Comparison of ENCODE assay signal across 27 mouse cellular contexts in the genomic region with DNA sequence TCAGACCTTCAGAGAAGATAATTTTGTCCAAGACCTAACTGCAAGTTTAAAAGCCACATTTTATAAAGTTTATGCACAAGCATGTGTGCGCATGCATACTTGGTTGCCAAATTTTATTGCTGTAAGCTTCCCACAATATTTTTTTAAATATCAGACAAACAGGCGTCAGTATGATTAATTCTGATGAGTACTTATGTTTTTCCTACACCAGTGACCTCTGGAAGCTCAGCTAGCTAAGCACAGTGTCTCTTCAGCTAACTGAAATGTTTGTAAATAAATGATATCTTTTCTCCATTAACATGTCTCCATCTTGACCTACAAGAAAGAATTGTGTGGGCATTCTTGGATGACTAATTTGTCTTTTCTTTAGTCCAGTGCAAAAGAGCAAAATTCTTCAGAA.
A peak's percentile ranks its signal among the peaks of the same experiment; 100 is the strongest.
DNase-seq lines count a peak whose midpoint lies in the region; ATAC-seq and TF ChIP-seq lines count a peak whose summit lies in the region.
"Had no signal": no experiment of that assay in that cellular context is flagged by ENCODE, and none has a peak within 500 bp of the region (broad histone marks: within the 10 kb centered on the region; RNA-seq: fewer than 3 reads in every experiment).

No protein-coding gene starts in this region.

- H3K4me2 ChIP-seq in lung, embryonic 14.5 days, result no peak overlapping the region
- H3K4me2 ChIP-seq in lung, postnatal 0 days (replicated peaks; ENCODE audit: low read depth, low read length), result no peak overlapping the region
- H3K4me2 ChIP-seq in myocyte (ENCODE audit: low read depth), result peak overlapping the region; percentile 5
- H3K4me2 ChIP-seq: embryonic facial prominence, embryonic 13.5 days; forebrain, embryonic 15.5 days; heart, embryonic 13.5 days; hindbrain, embryonic 12.5 days; hindbrain, embryonic 15.5 days had no signal

- 36% methylated on average over 2 of the region's 2 CpGs for WGBS in lung, embryonic 14.5 days
- 62% methylated on average over 2 of the region's 2 CpGs for WGBS in lung, postnatal 0 days
- WGBS in forebrain, embryonic 10.5 days, result 88% methylated on average over 2 of the region's 2 CpGs

- no peak overlapping the region for H3ac ChIP-seq in myocyte (ENCODE audit: control insufficient read depth, insufficient read length)

- H3K27ac ChIP-seq in lung, embryonic 14.5 days (ENCODE audit: low read depth), result no peak overlapping the region
- H3K27ac ChIP-seq in lung, postnatal 0 days (ENCODE audit: low read length), result no peak overlapping the region
- H3K27ac ChIP-seq in forebrain, embryonic 10.5 days, result no peak overlapping the region
- H3K27ac ChIP-seq: embryonic facial prominence, embryonic 10.5 days; embryonic facial prominence, embryonic 13.5 days; forebrain, embryonic 15.5 days; heart, adult 2 months; heart, embryonic 10.5 days; heart, embryonic 13.5 days; hindbrain, embryonic 12.5 days; hindbrain, embryonic 15.5 days had no signal

- no peaks in the 10 kb centered on the region for H3K36me3 ChIP-seq in lung, embryonic 14.5 days (ENCODE audit: insufficient read depth)
- no peaks in the 10 kb centered on the region for H3K36me3 ChIP-seq in lung, postnatal 0 days (ENCODE audit: insufficient read depth, low read length)
- no peaks in the 10 kb centered on the region for H3K36me3 ChIP-seq in myocyte (ENCODE audit: control insufficient read depth, insufficient read depth)
- H3K36me3 ChIP-seq in forebrain, embryonic 10.5 days (replicated peaks), result no peaks in the 10 kb centered on the region
- H3K36me3 ChIP-seq: embryonic facial prominence, embryonic 10.5 days; embryonic facial prominence, embryonic 13.5 days; forebrain, embryonic 15.5 days; G1E; heart, embryonic 10.5 days; heart, embryonic 13.5 days; hindbrain, embryonic 12.5 days; hindbrain, embryonic 15.5 days had no signal

- no peak overlapping the region for H3K9ac ChIP-seq in lung, embryonic 14.5 days
- H3K9ac ChIP-seq in lung, postnatal 0 days (replicated peaks; ENCODE audit: low read depth), result no peak overlapping the region
- H3K9ac ChIP-seq: embryonic facial prominence, embryonic 13.5 days; forebrain, embryonic 15.5 days; heart, embryonic 13.5 days; hindbrain, embryonic 12.5 days; hindbrain, embryonic 15.5 days had no signal

- no peaks in the 10 kb centered on the region for H3K4me1 ChIP-seq in lung, embryonic 14.5 days (ENCODE audit: insufficient read depth)
- H3K4me1 ChIP-seq in lung, postnatal 0 days (ENCODE audit: insufficient read depth, low read depth, low read length), result no peaks in the 10 kb centered on the region
- H3K4me1 ChIP-seq in forebrain, embryonic 10.5 days, result no peaks in the 10 kb centered on the region
- H3K4me1 ChIP-seq: embryonic facial prominence, embryonic 10.5 days; embryonic facial prominence, embryonic 13.5 days; forebrain, embryonic 15.5 days; heart, embryonic 10.5 days; hindbrain, embryonic 12.5 days; hindbrain, embryonic 15.5 days had no signal

- no peaks in the 10 kb centered on the region for H3K27me3 ChIP-seq in lung, embryonic 14.5 days (ENCODE audit: insufficient read depth, low read length)
- no peaks in the 10 kb centered on the region for H3K27me3 ChIP-seq in lung, postnatal 0 days (replicated peaks; ENCODE audit: insufficient read depth, low read length)
- no peaks in the 10 kb centered on the region for H3K27me3 ChIP-seq in myocyte (ENCODE audit: control insufficient read depth, insufficient read depth, insufficient read length)
- no peaks in the 10 kb centered on the region for H3K27me3 ChIP-seq in forebrain, embryonic 10.5 days (ENCODE audit: poor library complexity, severe bottlenecking)
- H3K27me3 ChIP-seq: forebrain, embryonic 15.5 days; heart, embryonic 13.5 days; hindbrain, embryonic 12.5 days; hindbrain, embryonic 15.5 days had no signal

- no peak for TF ChIP-seq POLR2A in myocyte (IDR thresholded peaks at IDR 0.05; ENCODE audit: insufficient read length, low read depth)

- H3K9me3 ChIP-seq in lung, embryonic 14.5 days (ENCODE audit: low read depth, low read length), result no peaks in the 10 kb centered on the region
- H3K9me3 ChIP-seq in lung, postnatal 0 days (ENCODE audit: low read length), result no peaks in the 10 kb centered on the region
- H3K9me3 ChIP-seq in forebrain, embryonic 10.5 days, result no peaks in the 10 kb centered on the region
- H3K9me3 ChIP-seq: embryonic facial prominence, embryonic 10.5 days; embryonic facial prominence, embryonic 13.5 days; forebrain, embryonic 15.5 days; G1E; heart, embryonic 10.5 days; heart, embryonic 13.5 days; hindbrain, embryonic 12.5 days; hindbrain, embryonic 15.5 days had no signal

- no peak overlapping the region for H3K4me3 ChIP-seq in lung, embryonic 14.5 days (ENCODE audit: low read depth, low read length)
- no peak overlapping the region for H3K4me3 ChIP-seq in lung, postnatal 0 days (ENCODE audit: low read depth, low read length)
- H3K4me3 ChIP-seq in myocyte, result no peak overlapping the region
- H3K4me3 ChIP-seq in forebrain, embryonic 10.5 days, result no peak overlapping the region
- H3K4me3 ChIP-seq: embryonic facial prominence, embryonic 10.5 days; embryonic facial prominence, embryonic 13.5 days; forebrain, embryonic 15.5 days; heart, adult 2 months; heart, embryonic 10.5 days; heart, embryonic 13.5 days; hindbrain, embryonic 12.5 days; hindbrain, embryonic 15.5 days had no signal

- no peaks in the 10 kb centered on the region for H3K79me2 ChIP-seq in myocyte (ENCODE audit: control insufficient read depth, insufficient read depth)

- peak; percentile 66; the same call in 1 of the 2 replicates for ATAC-seq in lung, embryonic 14.5 days (ENCODE audit: insufficient read depth)
- ATAC-seq in lung, postnatal 0 days, result no peak
- ATAC-seq: forebrain, embryonic 15.5 days had no signal

- DNase-seq in lung, embryonic 14.5 days, result peak; percentile 81
- DNase-seq in lung, postnatal 14 days, result no peak
- peak; percentile 22 for DNase-seq in lung, postnatal 0 days (ENCODE audit: low spot score)
- DNase-seq in lung, postnatal 4 days, result no peak
- DNase-seq in NIH3T3 (ENCODE audit: low read depth), result peak; percentile 36
- no peak for DNase-seq in forebrain, embryonic 10.5 days (ENCODE audit: extremely low spot score, low spot score)
- DNase-seq in frontal cortex, postnatal 10 days (ENCODE audit: low spot score in 2 of 2), result no peak
- DNase-seq: adrenal gland, adult 8-10 months; adrenal gland, postnatal 25 days; cerebellum, adult 11-12 months; cerebellum, adult 8-10 months; cerebellum, postnatal 10 days; cerebellum, postnatal 36 days; embryo, embryonic 11 days; gastrocnemius, postnatal 10 days; gastrocnemius, postnatal 36 days; heart, adult 2 months; heart, postnatal 14 days had no signal

- TF ChIP-seq CTCF in lung, embryonic 14.5 days (IDR thresholded peaks at IDR 0.05; ENCODE audit: low read depth), result no peak
- no peak for TF ChIP-seq CTCF in lung, postnatal 0 days (IDR thresholded peaks at IDR 0.05)

- no peak for TF ChIP-seq EP300 in lung, postnatal 0 days (IDR thresholded peaks at IDR 0.05)

TF ChIP-seq in myocyte, 11 proteins besides CTCF, POLR2A, EP300 and RAD21:
- no peak for TF ChIP-seq TCF3 (IDR thresholded peaks at IDR 0.05; ENCODE audit: insufficient read length, low read depth)
- no peak for TF ChIP-seq MAX (IDR thresholded peaks at IDR 0.05; ENCODE audit: low read depth)
- TF ChIP-seq TCF12 (IDR thresholded peaks at IDR 0.05; ENCODE audit: insufficient read depth, poor library complexity, severe bottlenecking), result no peak
- TF ChIP-seq CEBPB (IDR thresholded peaks at IDR 0.05; ENCODE audit: insufficient read depth, poor library complexity, severe bottlenecking), result no peak
- TF ChIP-seq MYOG (IDR thresholded peaks at IDR 0.05; ENCODE audit: control insufficient read depth in 1 of 3, insufficient read depth in 1 of 3, insufficient read length in 2 of 3, low read depth in 2 of 3), result no peak
- no peak for TF ChIP-seq POLR2AphosphoS2 (IDR thresholded peaks at IDR 0.05; ENCODE audit: insufficient read length, low read depth)
- no peak for TF ChIP-seq USF1 (IDR thresholded peaks at IDR 0.05; ENCODE audit: low read depth)

Comparison
In these comparisons a context has a peak if more than half of its experiments do, and no peak if none do; other contexts are left out.
1. DNase-seq: peak in lung, embryonic 14.5 days (single experiment), lung, postnatal 0 days (single experiment) and NIH3T3 (single experiment); none in lung, postnatal 14 days (single experiment), lung, postnatal 4 days (0 of 2), forebrain, embryonic 10.5 days (single experiment) and frontal cortex, postnatal 10 days (0 of 2).